Mouse (Mus musculus) lung, postnatal 0 days (tissue): ENCODE results near the gene Ttc7.

Experiments
- CTCF ChIP-seq: IDR thresholded peaks from 2 replicates; pipeline ENCODE4 v1.5.1; 2016; ENCODE audit warnings: antibody characterized with exemption, mild to moderate bottlenecking
- EP300 ChIP-seq: IDR thresholded peaks from 2 replicates; pipeline ENCODE4 v1.6.1; 2016; ENCODE audit warnings: antibody characterized with exemption, mild to moderate bottlenecking, control low read depth

- TF ChIP-seq EP300 (no peak), CTCF (no peak)
Measured at GRCm38 (mm10) chr17:87355456-87355855, 72.8 kb downstream of the Ttc7 start.
